Mouse (Mus musculus): ENCODE results near the gene Krt24.

DNA sequence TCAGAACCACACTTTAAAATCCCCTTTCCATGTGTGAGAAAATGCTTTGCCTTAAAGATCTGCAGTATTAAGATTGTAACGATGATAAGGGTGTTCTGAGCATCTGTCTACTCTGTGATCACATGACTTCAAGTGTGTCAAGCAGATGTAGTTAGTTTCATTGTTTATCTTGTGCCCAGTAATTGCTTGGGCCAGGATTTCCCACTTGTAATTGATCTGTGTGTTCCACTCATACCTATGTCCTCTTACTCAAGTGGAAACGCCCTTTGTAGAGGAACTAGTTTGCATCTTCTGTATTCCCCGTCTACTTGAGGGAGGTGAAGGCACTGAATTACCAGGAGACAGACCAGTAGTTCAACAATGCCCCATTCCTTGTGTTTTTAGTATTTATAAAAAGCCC lies 34.4 kb downstream of the Krt24 start:
- TF ChIP-seq TAL1 (IDR thresholded peaks at IDR 0.05; ENCODE audit: low read length) (no peak), GATA1 (IDR thresholded peaks at IDR 0.05; ENCODE audit: low read length) (no peak)

Measured in erythroblast, embryonic 14.5 days (primary cell).